Mouse (Mus musculus) layer of hippocampus, adult 9-10 months (tissue): ENCODE data around the gene Selenbp2.
"Not testable (repeated sequence)": the region's sequence is repeated elsewhere in the genome, so short reads cannot be mapped to it uniquely, and the experiment has no call there.

ENCODE experiments used
- DNase-seq: peaks from one replicate; pipeline ENCODE4 v3.0.0; 2022; ENCODE audit warnings: low spot score

The Selenbp2 gene

GRCm38 (mm10) chr3:94691694-94692093 lies 1.7 kb upstream of the Selenbp2 start:
- not testable (repeated sequence) for DNase-seq

DNA sequence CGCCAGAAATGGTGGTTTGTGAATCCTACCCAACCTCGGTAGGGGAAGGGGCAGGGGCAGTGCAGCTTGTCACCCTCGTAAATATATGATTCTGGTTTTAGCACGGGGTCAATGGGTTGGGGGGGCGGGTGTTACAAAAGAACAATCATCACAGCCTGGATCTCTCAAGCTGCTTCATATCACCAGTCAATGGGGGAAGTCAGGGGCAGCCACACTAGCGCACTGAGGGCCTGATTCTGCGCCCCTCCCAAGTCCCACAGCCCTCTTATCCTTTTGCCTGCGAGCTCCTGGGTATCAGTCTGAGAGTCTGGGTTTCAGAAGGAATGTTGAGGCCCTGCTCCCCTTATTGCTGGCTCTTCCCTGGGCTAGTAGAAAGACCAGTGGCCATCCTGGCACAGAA lies 518 bp downstream of the Selenbp2 start:
- DNase-seq: not testable (repeated sequence)

- DNase-seq: not testable (repeated sequence)
Observed at GRCm38 (mm10) chr3:94695591-94695990, 2.2 kb downstream of the Selenbp2 start.

- not testable (repeated sequence) for DNase-seq
Observed at GRCm38 (mm10) chr3:94696257-94696656, 2.9 kb downstream of the Selenbp2 start.

GRCm38 (mm10) chr3:94702163-94702810 lies 8.9 kb downstream of the Selenbp2 start:
- not testable (repeated sequence) for DNase-seq

- no peak for DNase-seq
Observed at GRCm38 (mm10) chr3:94702856-94703255, 9.5 kb downstream of the Selenbp2 start.

DNA sequence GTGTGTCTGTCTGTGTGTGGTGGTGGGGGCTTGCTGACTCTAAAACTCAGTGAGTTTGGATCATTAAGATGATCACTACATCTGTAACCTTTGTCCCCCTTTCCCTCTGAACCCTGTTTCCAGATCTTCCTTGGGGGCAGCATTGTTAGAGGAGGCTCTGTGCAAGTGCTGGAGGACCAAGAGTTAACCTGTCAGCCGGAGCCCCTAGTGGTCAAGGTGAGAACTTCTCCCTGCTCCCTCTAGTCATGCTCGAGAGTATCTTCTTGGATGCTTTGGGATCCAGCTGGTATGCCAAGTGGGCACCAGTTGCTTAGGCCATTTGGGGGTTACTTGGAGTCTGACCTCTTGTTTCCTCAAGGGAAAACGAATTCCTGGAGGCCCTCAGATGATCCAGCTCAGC lies 10.0 kb downstream of the Selenbp2 start:
- not testable (repeated sequence) for DNase-seq

DNA sequence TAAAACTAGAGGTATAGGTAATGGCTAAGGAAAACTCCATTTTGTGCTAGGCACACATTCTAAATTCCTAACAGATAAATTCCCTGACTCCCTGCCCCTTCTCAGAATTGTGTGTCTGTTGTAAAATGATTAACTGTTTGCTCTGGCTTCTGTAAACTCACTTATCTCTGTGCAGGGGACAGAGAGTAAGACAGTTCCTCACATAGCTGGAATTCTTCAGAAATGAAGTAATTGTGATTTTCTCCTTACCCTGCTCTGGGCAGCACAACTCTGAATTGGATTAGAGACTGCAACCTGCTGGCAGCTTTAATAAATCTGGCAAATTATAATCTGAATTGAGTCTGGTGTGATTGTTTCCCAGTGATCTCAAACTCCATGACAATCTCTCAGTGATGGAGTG lies 17.2 kb downstream of the Selenbp2 start:
- not testable (repeated sequence) for DNase-seq

DNA sequence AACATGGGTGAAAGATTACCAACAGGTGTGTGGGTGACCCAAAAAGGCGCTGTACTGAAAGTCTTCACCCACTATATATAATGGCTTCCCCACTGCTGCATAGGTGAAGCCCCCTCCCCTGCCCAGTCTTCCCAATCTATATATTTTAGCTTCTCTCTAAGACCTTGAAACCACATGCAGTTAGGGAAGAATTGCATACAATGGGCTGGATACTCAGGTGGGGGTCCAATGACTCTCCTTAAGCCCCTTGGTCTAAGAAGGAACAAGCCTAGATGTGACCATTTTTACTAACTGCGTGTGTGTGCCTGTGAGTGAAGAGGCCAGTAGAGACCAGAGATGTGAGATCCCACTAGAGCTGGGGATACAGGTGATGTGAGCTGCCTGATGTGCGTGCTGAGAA lies 20.1 kb downstream of the Selenbp2 start:
- not testable (repeated sequence) for DNase-seq

DNA sequence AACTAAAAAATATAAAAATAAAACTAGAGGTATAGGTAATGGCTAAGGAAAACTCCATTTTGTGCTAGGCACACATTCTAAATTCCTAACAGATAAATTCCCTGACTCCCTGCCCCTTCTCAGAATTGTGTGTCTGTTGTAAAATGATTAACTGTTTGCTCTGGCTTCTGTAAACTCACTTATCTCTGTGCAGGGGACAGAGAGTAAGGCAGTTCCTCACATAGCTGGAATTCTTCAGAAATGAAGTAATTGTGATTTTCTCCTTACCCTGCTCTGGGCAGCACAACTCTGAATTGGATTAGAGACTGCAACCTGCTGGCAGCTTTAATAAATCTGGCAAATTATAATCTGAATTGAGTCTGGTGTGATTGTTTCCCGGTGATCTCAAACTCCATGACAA lies 24.9 kb downstream of the Selenbp2 start:
- DNase-seq: not testable (repeated sequence)

DNA sequence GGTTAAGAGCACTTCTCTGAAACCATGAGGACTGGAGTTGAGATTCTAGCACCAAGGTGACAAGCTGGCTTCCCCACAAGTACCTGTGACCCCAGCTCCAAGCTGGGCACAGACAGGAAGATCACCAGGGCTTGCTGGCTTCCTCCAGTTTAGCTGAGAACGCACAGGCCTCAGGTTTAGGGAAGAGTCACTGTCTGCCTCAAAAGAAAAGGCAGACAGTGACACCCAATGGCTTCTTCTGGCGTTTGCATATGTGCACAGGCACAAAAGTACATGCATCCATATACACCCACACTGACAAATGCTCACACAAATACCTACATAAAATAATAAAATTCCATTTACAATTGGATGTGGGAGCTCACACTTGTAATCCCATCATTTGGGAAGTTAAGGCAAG lies 30.3 kb downstream of the Selenbp2 start:
- DNase-seq: not testable (repeated sequence)

DNA sequence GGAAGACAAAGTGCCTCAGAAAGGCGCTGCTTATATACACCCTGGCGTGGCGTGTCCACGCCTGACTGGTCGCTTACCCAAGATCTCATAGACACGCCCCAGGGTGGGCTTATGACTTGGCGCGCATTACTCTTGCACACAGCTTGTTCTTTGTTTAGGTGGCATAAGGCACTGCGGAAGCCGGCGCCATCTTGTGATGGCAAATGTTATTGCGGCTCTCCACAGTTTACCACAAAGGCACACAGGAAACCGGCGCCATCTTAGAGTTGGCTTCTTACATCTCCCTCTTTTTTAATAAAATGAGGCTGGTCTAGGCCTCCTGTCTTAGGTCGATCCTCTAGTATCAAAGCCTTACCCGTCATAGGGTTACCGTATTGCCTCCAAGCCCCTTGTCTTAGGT lies 52.3 kb downstream of the Selenbp2 start:
- DNase-seq: no peak
